Mouse (Mus musculus): ENCODE measurements around the gene Astn2.

DNA sequence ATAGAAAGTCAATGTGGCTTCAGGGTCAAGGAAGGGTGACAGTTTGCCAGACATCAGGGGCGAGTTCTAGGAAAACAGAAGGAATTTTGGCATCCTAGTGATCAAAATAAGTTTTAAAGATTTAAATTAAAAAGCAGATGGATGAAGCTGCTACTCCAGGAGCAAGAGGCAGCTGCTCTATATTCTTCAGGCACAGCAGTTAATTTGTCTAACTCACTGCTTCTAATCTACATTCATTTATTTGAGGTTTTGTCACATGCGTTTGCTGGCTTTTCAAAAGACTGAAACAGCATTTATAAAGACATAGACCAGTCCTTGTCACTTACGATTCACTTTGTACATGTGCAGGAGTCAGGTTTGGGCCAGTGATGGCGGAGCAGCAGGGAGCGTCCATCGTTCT lies 98.0 kb downstream of the Astn2 start:
- TF ChIP-seq POLR2A (IDR thresholded peaks at IDR 0.05; ENCODE audit: control insufficient read depth in 1 of 2, insufficient read depth in 1 of 2, low read depth in 1 of 2, low read length in 2 of 2, poor library complexity in 1 of 2) (no peak), CTCF (IDR thresholded peaks at IDR 0.05 in 2 of 3, conservative IDR thresholded peaks at IDR 0.05 in 1 of 3; ENCODE audit: control insufficient read depth in 1 of 3, insufficient read depth in 1 of 3, low read depth in 2 of 3, low read length in 3 of 3, poor library complexity in 1 of 3, severe bottlenecking in 1 of 3) (no peak)

Data from MEL (cell line).